Mouse (Mus musculus) heart, embryonic 12.5 days (tissue): Measurements from ENCODE around the gene Col4a1. TPM values are rescaled to one million over a fixed set of nuclear protein-coding genes. Genes with fewer than 3 reads are reported as not detected.

ENCODE experiments used
- ATAC-seq: fragments of 200-750 bp; cut with Nextera tagmentation; 2 replicates; pipeline ENCODE4 v1.8.0; 2017; ENCODE audit warnings: moderate TSS enrichment, moderate library complexity; ENCODE audit not compliant: insufficient number of reproducible peaks, low FRiP score
- H3K27ac ChIP-seq: fragments of 300-500 bp; sonication (generic); 2 replicates; pipeline ENCODE4 v1.5.1; 2016; ENCODE audit warnings: mild to moderate bottlenecking, moderate library complexity; ENCODE audit not compliant: poor library complexity, severe bottlenecking
- H3K27me3 ChIP-seq: fragments of 300-500 bp; sonication (generic); replicated peaks from 2 replicates; pipeline ENCODE4 v1.6.1; 2016; ENCODE audit warnings: mild to moderate bottlenecking, moderate library complexity
- H3K36me3 ChIP-seq: fragments of 300-500 bp; sonication (generic); 2 replicates; pipeline ENCODE4 v1.6.1; 2016; ENCODE audit warnings: mild to moderate bottlenecking, moderate library complexity
- H3K4me1 ChIP-seq: fragments of 300-500 bp; sonication (generic); replicated peaks from 2 replicates; pipeline ENCODE4 v1.6.1; 2016; ENCODE audit warnings: mild to moderate bottlenecking
- H3K4me2 ChIP-seq: fragments of 300-500 bp; sonication (generic); 2 replicates; pipeline ENCODE4 v1.6.1; 2016; ENCODE audit warnings: mild to moderate bottlenecking, moderate library complexity
- H3K4me3 ChIP-seq: fragments of 300-500 bp; sonication (generic); 2 replicates; pipeline ENCODE4 v1.5.1; 2016; ENCODE audit warnings: mild to moderate bottlenecking
- H3K9ac ChIP-seq: fragments of 300-500 bp; sonication (generic); 2 replicates; pipeline ENCODE4 v1.6.1; 2016; ENCODE audit warnings: mild to moderate bottlenecking, moderate library complexity
- H3K9me3 ChIP-seq: fragments of 300-500 bp; sonication (generic); replicated peaks from 2 replicates; pipeline ENCODE4 v1.6.1; 2016; ENCODE audit warnings: mild to moderate bottlenecking, moderate library complexity
- WGBS: fragments of 180-500 bp; shearing (Covaris S2); methylation state at CpG from one replicate; pipeline ENCODE4 v1.1.7; 2016; 5-methylcytosine and 5-hydroxymethylcytosine counted together
- polyA plus RNA-seq: library from polyadenylated mRNA; unstranded; fragments of >200 nt; fragmentation: Nextera tagmentation; extraction: Ambion mirVana; gene quantifications from 2 replicates; pipeline ENCODE4 v1.2.1, GENCODE M21; 2016

The Col4a1 gene
- polyA plus RNA-seq, 1 experiment from 2014 or later: 240 TPM

- no peak overlapping the region for H3K4me3 ChIP-seq
- no peaks in the 10 kb centered on the region for H3K36me3 ChIP-seq
- peak; percentile 65 for ATAC-seq
- H3K4me1 ChIP-seq: peaks cover 30% of the 10 kb centered on the region
- H3K9me3 ChIP-seq: no peaks in the 10 kb centered on the region
- H3K27ac ChIP-seq: 0 out of 2 replicates have a peak overlapping the region, but pooled peaks have one; percentile 0
- H3K27me3 ChIP-seq: no peaks in the 10 kb centered on the region
- H3K9ac ChIP-seq: no peak overlapping the region
- no peak overlapping the region for H3K4me2 ChIP-seq
- 67% methylated on average over 17 of the region's 17 CpGs for WGBS
These were observed 139.1 kb downstream of the Col4a1 start for GRCm38 (mm10) chr8:11173284-11174191.

DNA sequence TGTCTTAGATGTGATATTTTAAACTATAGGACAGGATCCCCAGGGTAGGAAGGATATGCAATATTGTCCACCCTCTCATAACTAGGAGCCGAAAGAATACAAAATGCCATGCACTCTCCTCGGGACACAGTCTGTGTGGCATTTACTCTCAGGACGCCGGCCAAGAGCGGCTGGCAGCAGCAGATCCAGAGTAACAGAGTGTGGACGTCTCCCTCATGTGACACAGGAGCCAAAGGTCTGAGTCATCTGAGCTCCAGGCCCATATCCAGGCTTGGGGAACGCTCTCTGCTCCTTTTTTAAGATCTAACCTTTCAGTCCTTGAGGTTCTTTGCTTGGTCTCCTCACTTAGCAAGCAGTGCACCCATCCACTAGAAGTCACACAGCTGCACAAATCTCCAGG, 141.1 kb downstream of the Col4a1 start:
- no peaks in the 10 kb centered on the region for H3K9me3 ChIP-seq
- peaks cover 25% of the 10 kb centered on the region for H3K4me1 ChIP-seq
- WGBS: 40% methylated on average over 7 of the region's 7 CpGs
- H3K27me3 ChIP-seq: no peaks in the 10 kb centered on the region
- ATAC-seq: 0 out of 2 replicates have a peak, but pooled peaks have one; percentile 44
- peak overlapping the region; percentile 62 for H3K27ac ChIP-seq
- H3K36me3 ChIP-seq: no peaks in the 10 kb centered on the region
- H3K4me2 ChIP-seq: no peak overlapping the region
- no peak overlapping the region for H3K9ac ChIP-seq
- H3K4me3 ChIP-seq: no peak overlapping the region

- Histone ChIP-seq H3K4me3 (no peak overlapping the region), H3K4me1 (peaks cover 29% of the 10 kb centered on the region), H3K4me2 (no peak overlapping the region), H3K9ac (no peak overlapping the region), H3K36me3 (no peaks in the 10 kb centered on the region), H3K9me3 (no peaks in the 10 kb centered on the region), H3K27ac (no peak overlapping the region), H3K27me3 (no peaks in the 10 kb centered on the region)
- ATAC-seq: no peak
- 74% methylated on average over 2 of the region's 2 CpGs for WGBS
These were observed 143.2 kb downstream of the Col4a1 start for GRCm38 (mm10) chr8:11169383-11169782.

- H3K36me3 ChIP-seq: no peaks in the 10 kb centered on the region
- H3K4me2 ChIP-seq: no peak overlapping the region
- no peaks in the 10 kb centered on the region for H3K9me3 ChIP-seq
- no peaks in the 10 kb centered on the region for H3K27me3 ChIP-seq
- ATAC-seq: no peak
- H3K4me3 ChIP-seq: no peak overlapping the region
- WGBS: 86% methylated on average over 3 of the region's 3 CpGs
- no peak overlapping the region for H3K27ac ChIP-seq
- peaks cover 29% of the 10 kb centered on the region for H3K4me1 ChIP-seq
- no peak overlapping the region for H3K9ac ChIP-seq
These were observed 143.8 kb downstream of the Col4a1 start for GRCm38 (mm10) chr8:11168780-11169179.

DNA sequence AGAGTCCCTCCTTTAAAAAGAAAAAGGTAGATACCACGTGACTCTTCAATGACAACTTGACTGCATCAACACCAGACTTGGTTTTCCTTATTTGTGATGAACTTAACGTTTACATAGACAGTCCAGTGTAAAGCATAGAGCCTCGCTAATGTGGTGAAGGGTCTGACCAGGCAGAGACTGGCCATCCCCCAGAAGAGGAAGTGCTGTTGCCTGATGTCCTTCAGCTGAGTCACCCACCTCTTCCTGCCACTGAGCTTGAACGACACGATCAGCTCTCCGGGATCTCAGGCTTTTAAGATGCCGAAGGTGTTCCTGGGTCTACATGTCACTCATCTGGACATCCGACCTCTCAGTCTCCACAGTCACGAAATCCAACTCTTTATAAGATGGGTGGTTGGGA, 144.7 kb downstream of the Col4a1 start:
- Histone ChIP-seq H3K4me1 (peaks cover 22% of the 10 kb centered on the region), H3K4me2 (no peak overlapping the region), H3K4me3 (no peak overlapping the region), H3K9me3 (no peaks in the 10 kb centered on the region), H3K9ac (no peak overlapping the region), H3K27ac (no peak overlapping the region), H3K27me3 (no peaks in the 10 kb centered on the region), H3K36me3 (no peaks in the 10 kb centered on the region)
- WGBS: 55% methylated on average over 9 of the region's 9 CpGs
- ATAC-seq: no peak

GRCm38 (mm10) chr8:11165592-11165991, 147.0 kb downstream of the Col4a1 start:
- peak overlapping the region; percentile 29; the same call in 1 of the 2 replicates for H3K27ac ChIP-seq
- 23% methylated on average over 4 of the region's 4 CpGs for WGBS
- ATAC-seq: no peak
- no peaks in the 10 kb centered on the region for H3K9me3 ChIP-seq
- no peak overlapping the region for H3K4me3 ChIP-seq
- no peaks in the 10 kb centered on the region for H3K36me3 ChIP-seq
- no peak overlapping the region for H3K4me2 ChIP-seq
- no peaks in the 10 kb centered on the region for H3K27me3 ChIP-seq
- no peak overlapping the region for H3K9ac ChIP-seq
- H3K4me1 ChIP-seq: 0 out of 2 replicates have a peak, but pooled peaks cover 9% of the 10 kb centered on the region

GRCm38 (mm10) chr8:11156319-11156692, 156.3 kb downstream of the Col4a1 start:
- no peak overlapping the region for H3K4me2 ChIP-seq
- H3K4me1 ChIP-seq: no peaks in the 10 kb centered on the region
- H3K27me3 ChIP-seq: no peaks in the 10 kb centered on the region
- H3K4me3 ChIP-seq: no peak overlapping the region
- no peak overlapping the region for H3K27ac ChIP-seq
- no peaks in the 10 kb centered on the region for H3K36me3 ChIP-seq
- no peak for ATAC-seq
- 87% methylated on average over 2 of the region's 2 CpGs for WGBS
- 0 out of 2 replicates have a peak, but pooled peaks cover 4% of the 10 kb centered on the region for H3K9me3 ChIP-seq
- H3K9ac ChIP-seq: no peak overlapping the region

DNA sequence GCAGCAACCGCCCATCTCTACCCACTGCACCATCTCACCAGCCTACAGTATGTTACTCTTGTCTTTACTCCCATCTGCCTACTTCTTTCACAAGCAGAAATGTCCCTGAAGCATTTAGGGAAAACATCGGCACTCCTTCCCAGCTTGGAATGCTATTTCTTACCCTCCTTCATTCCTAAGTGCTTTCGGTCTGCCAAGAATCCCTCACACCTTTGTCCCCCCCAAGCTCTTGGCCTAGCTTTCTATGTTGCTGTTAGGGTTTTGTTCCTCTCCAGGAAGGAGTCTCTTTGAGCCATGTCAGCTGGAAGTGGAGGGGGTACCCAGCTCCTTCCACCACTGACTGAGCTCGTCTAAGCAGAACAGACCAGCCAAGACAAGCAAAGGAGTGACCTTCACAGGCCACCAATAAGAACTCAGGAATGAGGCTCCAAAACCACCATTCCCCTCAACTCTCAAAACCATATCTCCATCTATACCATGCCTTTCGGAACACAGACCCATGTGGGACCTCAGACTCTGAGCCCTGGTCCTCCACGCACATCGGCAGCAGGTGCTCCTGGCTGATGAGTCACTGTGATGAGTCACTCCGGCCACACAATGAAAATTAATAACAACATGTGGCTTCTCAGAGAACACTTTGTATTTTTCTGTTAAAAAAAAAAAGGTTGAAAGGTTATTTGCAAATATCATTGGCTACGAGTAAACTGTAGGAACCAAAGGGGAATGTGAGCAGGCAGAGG, 156.9 kb downstream of the Col4a1 start:
- 83% methylated on average over 9 of the region's 9 CpGs for WGBS
- Histone ChIP-seq H3K9ac (no peak overlapping the region), H3K4me1 (no peaks in the 10 kb centered on the region), H3K9me3 (0 out of 2 replicates have a peak, but pooled peaks cover 4% of the 10 kb centered on the region), H3K27me3 (no peaks in the 10 kb centered on the region), H3K4me3 (no peak overlapping the region), H3K27ac (no peak overlapping the region), H3K4me2 (no peak overlapping the region), H3K36me3 (no peaks in the 10 kb centered on the region)
- ATAC-seq: peak; percentile 53; the same call in 1 of the 2 replicates

DNA sequence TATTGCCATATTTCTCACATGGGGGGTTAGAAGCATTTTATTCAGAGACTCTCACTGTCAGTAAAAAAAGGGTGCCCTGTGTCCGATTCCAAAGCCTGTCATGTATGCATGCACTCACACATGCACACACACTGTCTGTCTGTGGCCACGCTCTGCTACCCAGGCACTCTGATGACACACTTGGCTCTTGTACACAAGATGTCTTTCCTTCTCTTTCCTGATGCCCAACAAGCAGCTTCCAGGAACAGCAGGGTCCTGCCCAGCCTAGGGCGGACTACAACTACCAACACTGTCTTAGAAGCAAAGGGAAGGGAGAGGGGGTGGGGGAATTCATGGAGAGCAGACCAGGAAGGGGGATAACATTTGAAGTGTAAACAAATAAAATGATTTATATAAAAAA, 162.4 kb downstream of the Col4a1 start:
- Histone ChIP-seq H3K27me3 (no peaks in the 10 kb centered on the region), H3K27ac (no peak overlapping the region), H3K9ac (no peak overlapping the region), H3K4me2 (no peak overlapping the region), H3K36me3 (no peaks in the 10 kb centered on the region), H3K9me3 (no peaks in the 10 kb centered on the region), H3K4me1 (no peaks in the 10 kb centered on the region), H3K4me3 (no peak overlapping the region)
- WGBS: 83% methylated on average over 3 of the region's 3 CpGs
- no peak for ATAC-seq

GRCm38 (mm10) chr8:11149201-11149810, 163.3 kb downstream of the Col4a1 start:
- Histone ChIP-seq H3K27me3 (no peaks in the 10 kb centered on the region), H3K4me2 (no peak overlapping the region), H3K9me3 (no peaks in the 10 kb centered on the region), H3K36me3 (no peaks in the 10 kb centered on the region), H3K27ac (no peak overlapping the region), H3K4me1 (no peaks in the 10 kb centered on the region), H3K4me3 (no peak overlapping the region), H3K9ac (no peak overlapping the region)
- ATAC-seq: no peak
- WGBS: 86% methylated on average over 9 of the region's 9 CpGs

DNA sequence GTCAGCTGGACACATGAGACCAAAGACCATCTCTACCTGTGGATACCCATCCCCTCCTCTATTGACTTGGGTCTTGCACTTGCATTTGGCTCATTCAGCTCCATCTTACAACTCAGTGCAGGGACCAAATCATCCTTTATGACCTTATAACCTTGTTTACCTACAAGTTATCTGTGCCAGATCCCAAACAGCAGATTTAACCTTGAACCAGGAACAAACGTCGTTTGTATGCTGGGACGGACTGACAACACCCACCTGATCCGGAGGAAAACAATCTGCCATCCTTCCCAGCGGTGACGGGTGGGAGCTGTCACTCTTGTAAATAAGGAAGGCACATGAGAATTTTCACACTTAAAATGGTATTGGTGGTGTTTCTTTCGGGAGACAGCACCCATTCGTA, 163.8 kb downstream of the Col4a1 start:
- WGBS: 86% methylated on average over 8 of the region's 8 CpGs
- no peak overlapping the region for H3K4me3 ChIP-seq
- ATAC-seq: no peak

More for the DNA sequence above, 163.8 kb downstream of the Col4a1 start:
- Histone ChIP-seq H3K27me3 (no peaks in the 10 kb centered on the region), H3K9ac (no peak overlapping the region), H3K4me1 (no peaks in the 10 kb centered on the region), H3K36me3 (no peaks in the 10 kb centered on the region), H3K4me2 (no peak overlapping the region), H3K27ac (no peak overlapping the region), H3K9me3 (no peaks in the 10 kb centered on the region)
